Mouse (Mus musculus): ENCODE results near the gene Vps26a. TPM values are rescaled to one million over a fixed set of nuclear protein-coding genes. Genes with fewer than 3 reads are reported as not detected.

Vps26a gene
- 110 and 117 TPM in 2 replicates for polyA plus RNA-seq (2012; ENCODE audit: insufficient read depth, insufficient read length, missing spikeins)

- Histone ChIP-seq H3K4me1 (ENCODE audit: control insufficient read depth, insufficient read depth, low read length) (peaks cover 38% of the 10 kb centered on the region), H3K27ac (ENCODE audit: insufficient read depth, low read depth, low read length) (peak within 1 kb of the TSS; percentile 96), H3K4me3 (ENCODE audit: insufficient read depth, low read length) (peak within 1 kb of the TSS; percentile 92)
- no peak for TF ChIP-seq CTCF (IDR thresholded peaks at IDR 0.05; ENCODE audit: low read depth, low read length)
- TF ChIP-seq POLR2A (IDR thresholded peaks at IDR 0.05; ENCODE audit: borderline replicate concordance, low read depth, low read length): no peak
Observed at GRCm38 (mm10) chr10:62486618-62487415, at the start of gene Vps26a. TSS of gene Vps26a (minus strand) at chr10:62486805.

DNA sequence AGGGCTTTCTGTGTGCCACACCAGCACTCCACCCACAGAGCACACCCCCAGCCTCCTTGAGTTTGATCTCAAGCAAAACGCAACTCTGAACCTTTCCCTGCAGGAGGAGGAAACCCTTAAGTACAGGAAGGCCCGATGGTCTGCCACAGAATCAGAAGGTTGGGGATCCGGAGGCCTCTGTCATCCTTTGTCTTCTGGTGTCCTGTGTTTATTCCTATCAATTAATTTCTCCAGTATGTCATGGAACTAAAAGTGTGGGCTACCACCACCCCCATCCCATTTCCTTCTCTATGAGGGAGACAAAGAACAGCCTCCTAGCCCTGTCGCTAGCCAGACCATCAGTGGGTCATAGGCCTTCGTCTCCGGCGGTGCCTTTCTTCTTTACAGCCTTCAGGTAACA is 47.9 kb upstream of the Vps26a start:
- no peak overlapping the region for H3K4me3 ChIP-seq (ENCODE audit: insufficient read depth, low read length)
- peaks cover 21% of the 10 kb centered on the region for H3K4me1 ChIP-seq (ENCODE audit: control insufficient read depth, insufficient read depth, low read length)
- no peak overlapping the region for H3K27ac ChIP-seq (ENCODE audit: insufficient read depth, low read depth, low read length)
- TF ChIP-seq CTCF (IDR thresholded peaks at IDR 0.05; ENCODE audit: low read depth, low read length): no peak
- TF ChIP-seq POLR2A (IDR thresholded peaks at IDR 0.05; ENCODE audit: borderline replicate concordance, low read depth, low read length): no peak

- H3K27ac ChIP-seq (ENCODE audit: insufficient read depth, low read depth, low read length): peak overlapping the region; percentile 18; the same call in 1 of the 2 replicates
- TF ChIP-seq CTCF (IDR thresholded peaks at IDR 0.05; ENCODE audit: low read depth, low read length) (no peak), POLR2A (IDR thresholded peaks at IDR 0.05; ENCODE audit: borderline replicate concordance, low read depth, low read length) (no peak)
- no peak overlapping the region for H3K4me3 ChIP-seq (ENCODE audit: insufficient read depth, low read length)
- peaks cover 21% of the 10 kb centered on the region for H3K4me1 ChIP-seq (ENCODE audit: control insufficient read depth, insufficient read depth, low read length)
Observed at GRCm38 (mm10) chr10:62532832-62533231, 46.2 kb upstream of the Vps26a start.

DNA sequence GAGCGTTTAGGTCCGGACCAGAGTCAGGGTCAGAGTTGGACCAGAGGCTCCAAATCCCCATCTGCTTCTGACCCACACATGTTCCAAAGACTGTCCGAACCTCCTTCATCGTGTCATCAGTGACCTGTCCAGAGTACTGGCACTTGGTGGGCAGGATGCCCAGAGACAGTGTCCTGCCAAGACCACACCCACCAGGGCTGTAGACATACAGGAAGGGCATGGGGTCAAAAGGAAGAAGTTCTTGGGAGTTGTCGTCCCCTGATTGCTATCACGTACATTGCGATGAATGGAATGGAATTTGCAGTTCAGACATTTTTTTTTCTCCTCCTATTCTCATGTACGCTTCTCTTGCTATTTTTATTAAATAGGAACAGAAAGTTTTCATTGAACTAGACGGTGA is 43.6 kb upstream of the Vps26a start:
- Histone ChIP-seq H3K4me3 (ENCODE audit: insufficient read depth, low read length) (no peak overlapping the region), H3K27ac (ENCODE audit: insufficient read depth, low read depth, low read length) (no peak overlapping the region), H3K4me1 (ENCODE audit: control insufficient read depth, insufficient read depth, low read length) (peaks cover 21% of the 10 kb centered on the region)
- no peak for TF ChIP-seq POLR2A (IDR thresholded peaks at IDR 0.05; ENCODE audit: borderline replicate concordance, low read depth, low read length)
- TF ChIP-seq CTCF (IDR thresholded peaks at IDR 0.05; ENCODE audit: low read depth, low read length): no peak

- TF ChIP-seq POLR2A (IDR thresholded peaks at IDR 0.05; ENCODE audit: borderline replicate concordance, low read depth, low read length): no peak
- TF ChIP-seq CTCF (IDR thresholded peaks at IDR 0.05; ENCODE audit: low read depth, low read length): no peak
Observed at GRCm38 (mm10) chr10:62527351-62527750, 40.7 kb upstream of the Vps26a start, which contains the start of gene Srgn. TSS of gene Srgn (minus strand) at chr10:62527451.

DNA sequence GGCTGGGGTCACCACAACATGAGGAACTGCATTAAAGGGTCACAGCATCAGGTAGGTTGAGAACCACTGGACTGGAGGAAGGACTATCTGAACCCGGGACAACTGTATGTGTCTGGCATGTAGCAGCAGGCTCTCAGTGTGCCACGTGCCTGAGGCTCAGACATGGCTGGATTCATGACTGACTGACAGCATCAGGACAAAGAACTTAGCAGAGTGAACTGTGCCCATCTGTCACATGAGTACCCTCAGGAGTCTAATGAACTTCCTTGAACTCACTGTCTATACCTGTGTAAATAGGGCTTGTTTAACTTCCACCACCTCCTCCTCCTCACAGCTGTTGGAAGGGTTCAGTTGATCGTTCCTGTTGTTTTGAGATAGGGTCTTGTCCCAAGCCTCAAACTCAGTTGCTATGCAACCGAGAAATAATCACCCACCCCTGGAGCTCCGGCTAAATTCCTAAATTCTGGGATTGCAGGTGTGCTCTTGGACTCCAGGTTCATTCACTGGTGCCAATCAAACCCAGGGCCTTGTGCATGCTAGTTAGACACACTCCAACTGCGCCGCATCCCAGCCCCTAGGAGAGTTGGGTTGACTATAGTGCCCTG is 35.8 kb upstream of the Vps26a start:
- Histone ChIP-seq H3K4me1 (ENCODE audit: control insufficient read depth, insufficient read depth, low read length) (no peaks in the 10 kb centered on the region), H3K4me3 (ENCODE audit: insufficient read depth, low read length) (no peak overlapping the region), H3K27ac (ENCODE audit: insufficient read depth, low read depth, low read length) (no peak overlapping the region)
- TF ChIP-seq CTCF (IDR thresholded peaks at IDR 0.05; ENCODE audit: low read depth, low read length) (no peak), POLR2A (IDR thresholded peaks at IDR 0.05; ENCODE audit: borderline replicate concordance, low read depth, low read length) (no peak)

More at GRCm38 (mm10) chr10:62527351-62527750, 40.7 kb upstream of the Vps26a start, which contains the start of gene Srgn:
- Histone ChIP-seq H3K4me1 (ENCODE audit: control insufficient read depth, insufficient read depth, low read length) (peaks cover 9% of the 10 kb centered on the region), H3K27ac (ENCODE audit: insufficient read depth, low read depth, low read length) (no peak within 1 kb of the TSS), H3K4me3 (ENCODE audit: insufficient read depth, low read length) (no peak within 1 kb of the TSS)

- Histone ChIP-seq H3K27ac (ENCODE audit: insufficient read depth, low read depth, low read length) (no peak overlapping the region), H3K4me3 (ENCODE audit: insufficient read depth, low read length) (no peak overlapping the region), H3K4me1 (ENCODE audit: control insufficient read depth, insufficient read depth, low read length) (no peaks in the 10 kb centered on the region)
- TF ChIP-seq CTCF (IDR thresholded peaks at IDR 0.05; ENCODE audit: low read depth, low read length) (no peak), POLR2A (IDR thresholded peaks at IDR 0.05; ENCODE audit: borderline replicate concordance, low read depth, low read length) (no peak)
Observed at GRCm38 (mm10) chr10:62521763-62522162, 35.2 kb upstream of the Vps26a start.

GRCm38 (mm10) chr10:62520911-62521310 is 34.3 kb upstream of the Vps26a start:
- H3K4me3 ChIP-seq (ENCODE audit: insufficient read depth, low read length): no peak overlapping the region
- H3K27ac ChIP-seq (ENCODE audit: insufficient read depth, low read depth, low read length): no peak overlapping the region
- no peaks in the 10 kb centered on the region for H3K4me1 ChIP-seq (ENCODE audit: control insufficient read depth, insufficient read depth, low read length)
- no peak for TF ChIP-seq CTCF (IDR thresholded peaks at IDR 0.05; ENCODE audit: low read depth, low read length)

DNA sequence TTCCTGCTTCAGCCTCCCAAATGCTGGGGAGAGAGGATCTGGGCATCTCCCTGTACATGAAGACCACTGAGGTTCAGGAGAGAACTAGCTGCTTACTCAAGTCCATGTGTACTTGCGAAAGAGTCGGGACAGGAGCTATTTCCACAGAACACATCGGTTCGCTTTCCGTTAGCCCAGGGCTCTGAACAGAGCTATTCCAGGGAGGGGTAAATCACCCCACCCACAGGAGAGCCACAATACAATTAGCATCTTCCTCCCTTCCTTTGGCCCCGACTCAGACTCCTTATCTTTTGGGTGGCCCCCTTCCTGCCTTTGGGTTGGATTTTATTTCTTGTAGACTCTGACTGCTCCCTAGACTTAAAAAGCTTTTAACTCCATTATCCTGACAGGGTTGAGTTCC is 30.9 kb upstream of the Vps26a start:
- H3K4me1 ChIP-seq (ENCODE audit: control insufficient read depth, insufficient read depth, low read length): no peaks in the 10 kb centered on the region
- H3K4me3 ChIP-seq (ENCODE audit: insufficient read depth, low read length): no peak overlapping the region
- H3K27ac ChIP-seq (ENCODE audit: insufficient read depth, low read depth, low read length): no peak overlapping the region
- no peak for TF ChIP-seq POLR2A (IDR thresholded peaks at IDR 0.05; ENCODE audit: borderline replicate concordance, low read depth, low read length)
- TF ChIP-seq CTCF (IDR thresholded peaks at IDR 0.05; ENCODE audit: low read depth, low read length): no peak

- Histone ChIP-seq H3K4me3 (ENCODE audit: insufficient read depth, low read length) (no peak overlapping the region), H3K4me1 (ENCODE audit: control insufficient read depth, insufficient read depth, low read length) (peaks cover 21% of the 10 kb centered on the region), H3K27ac (ENCODE audit: insufficient read depth, low read depth, low read length) (no peak overlapping the region)
- TF ChIP-seq CTCF (IDR thresholded peaks at IDR 0.05; ENCODE audit: low read depth, low read length) (no peak), POLR2A (IDR thresholded peaks at IDR 0.05; ENCODE audit: borderline replicate concordance, low read depth, low read length) (no peak)
Observed at GRCm38 (mm10) chr10:62512855-62513254, 26.2 kb upstream of the Vps26a start.

All from bone marrow macrophage, adult 2 months (primary cell).